Mouse (Mus musculus) ES-E14 (cell line): ENCODE measurements at regions not wholly inside any gene's neighbourhood (a gene's known extent, or its start where the extent isn't known, plus 50 kb on each side); places are given as distances from the start of the nearest gene placed in this dataset.

Source experiments
- DNase-seq: peaks from one replicate; pipeline ENCODE4 v3.0.0-alpha.2; 2013; ENCODE audit warnings: low read depth, low spot score
- H3K27ac ChIP-seq: 2 replicates; pipeline ENCODE4 v1.5.1; 2012; ENCODE audit warnings: low read depth, mild to moderate bottlenecking, low read length, moderate library complexity, mixed read lengths; ENCODE audit not compliant: poor library complexity, insufficient read depth, severe bottlenecking
- H3K36me3 ChIP-seq: 2 replicates; pipeline ENCODE4 v1.6.1; 2012; ENCODE audit warnings: mild to moderate bottlenecking, low read length, moderate library complexity, mixed read lengths; ENCODE audit not compliant: control insufficient read depth, poor library complexity, insufficient read depth, severe bottlenecking
- H3K4me1 ChIP-seq, 2 experiments: fragments of 150-350 bp in 1 of 2; sonication (generic) in 1 of 2; 2 replicates each; pipeline ENCODE4 v1.6.1; 2012; ENCODE audit warnings: low read length in 2 of 2, mild to moderate bottlenecking in 1 of 2, mixed read lengths in 1 of 2; ENCODE audit not compliant: control insufficient read depth in 2 of 2, insufficient read depth in 2 of 2, poor library complexity in 1 of 2
- H3K4me3 ChIP-seq, 2 experiments: fragments of 150-350 bp in 1 of 2; sonication (generic) in 1 of 2; 2 replicates each; pipeline ENCODE4 v1.5.1; 2012; ENCODE audit warnings: low read length in 2 of 2, low read depth in 1 of 2, mild to moderate bottlenecking in 1 of 2, mixed read lengths in 1 of 2; ENCODE audit not compliant: insufficient read depth in 1 of 2, poor library complexity in 1 of 2, severe bottlenecking in 1 of 2
- H3K9ac ChIP-seq: 2 replicates; pipeline ENCODE4 v1.6.1; 2012; ENCODE audit warnings: low read depth, mild to moderate bottlenecking, low read length, mixed read lengths; ENCODE audit not compliant: poor library complexity, insufficient read depth, severe bottlenecking
- H3K9me3 ChIP-seq: fragments of 150-350 bp; sonication (generic); 2 replicates; pipeline ENCODE4 v1.6.1; 2012; ENCODE audit warnings: low read depth, mild to moderate bottlenecking, low read length; ENCODE audit not compliant: control insufficient read depth, insufficient read depth
- CHD2 ChIP-seq: IDR thresholded peaks from 2 replicates; pipeline ENCODE4 v1.6.1; 2014; ENCODE audit warnings: mild to moderate bottlenecking, low read depth, low read length, inconsistent platforms
- HCFC1 ChIP-seq: IDR thresholded peaks from 2 replicates; pipeline ENCODE4 v1.6.1; 2012; ENCODE audit warnings: low read length, inconsistent platforms, borderline replicate concordance; ENCODE audit not compliant: insufficient read depth
- MAFK ChIP-seq: IDR thresholded peaks from 2 replicates; pipeline ENCODE4 v1.6.1; 2014; ENCODE audit warnings: mild to moderate bottlenecking, low read depth, low read length, inconsistent platforms; ENCODE audit not compliant: insufficient read depth
- ZC3H11A ChIP-seq: IDR thresholded peaks from 2 replicates; pipeline ENCODE4 v1.6.1; 2012; ENCODE audit warnings: low read depth, mild to moderate bottlenecking, inconsistent platforms, low read length, borderline replicate concordance
- ZNF384 ChIP-seq: IDR thresholded peaks from 2 replicates; pipeline ENCODE4 v1.6.1; 2012; ENCODE audit warnings: low read depth, low read length, inconsistent platforms
- in situ Hi-C, 2 experiments: fragments of 600-800 bp; cut with MboI; formaldehyde crosslinking; loops; one replicate each; pipeline ENCODE4 v1.15.1; 2025; ENCODE audit warnings: low sequenced_read_pairs in 2 of 2, inconsistent platforms in 1 of 2; ENCODE audit not compliant: unreplicated experiment in 2 of 2

- DNase-seq = peak; percentile 15
- Histone ChIP-seq H3K4me1 (no peaks in the 10 kb centered on the region; a peak in 2 of 4 replicates), H3K9me3 (no peaks in the 10 kb centered on the region), H3K36me3 (no peaks in the 10 kb centered on the region), H3K4me3 (no peak overlapping the region), H3K9ac (no peak overlapping the region), H3K27ac (no peak overlapping the region)
- TF ChIP-seq HCFC1 (no peak), CHD2 (no peak), MAFK (no peak), ZNF384 (no peak), ZC3H11A (no peak)
- in situ Hi-C loops = no loop called here
Measured at GRCm38 (mm10) chr3:34469946-34470345, 180.3 kb upstream of the Sox2 start.

DNA sequence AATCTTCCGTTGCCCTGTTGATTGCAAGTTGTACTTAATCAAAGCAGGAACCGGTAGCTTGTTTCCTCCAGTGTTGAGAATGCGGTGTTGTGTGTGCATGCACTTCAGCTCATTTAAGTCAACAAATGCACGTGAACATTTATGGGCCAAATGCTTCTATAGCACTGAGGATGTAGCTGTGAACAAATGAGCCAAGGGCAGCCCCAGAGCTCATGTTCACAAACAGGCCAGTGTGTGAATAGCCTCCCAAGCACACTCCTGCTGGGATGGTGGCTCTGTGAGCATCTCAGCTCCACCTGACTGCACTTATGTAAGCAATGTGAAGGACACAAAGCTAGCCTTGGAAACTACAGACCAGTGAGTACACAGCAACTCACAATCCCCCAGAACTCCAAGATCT, 183.9 kb upstream of the Sox2 start:
- Histone ChIP-seq H3K9me3 (no peaks in the 10 kb centered on the region), H3K4me1 (no peaks in the 10 kb centered on the region; a peak in 1 of 4 replicates), H3K4me3 (no peak overlapping the region), H3K27ac (no peak overlapping the region), H3K36me3 (no peaks in the 10 kb centered on the region), H3K9ac (no peak overlapping the region)
- no peak for DNase-seq
- in situ Hi-C loops = no loop called here
- TF ChIP-seq HCFC1 (no peak), CHD2 (no peak), ZC3H11A (no peak), MAFK (no peak), ZNF384 (no peak)

DNA sequence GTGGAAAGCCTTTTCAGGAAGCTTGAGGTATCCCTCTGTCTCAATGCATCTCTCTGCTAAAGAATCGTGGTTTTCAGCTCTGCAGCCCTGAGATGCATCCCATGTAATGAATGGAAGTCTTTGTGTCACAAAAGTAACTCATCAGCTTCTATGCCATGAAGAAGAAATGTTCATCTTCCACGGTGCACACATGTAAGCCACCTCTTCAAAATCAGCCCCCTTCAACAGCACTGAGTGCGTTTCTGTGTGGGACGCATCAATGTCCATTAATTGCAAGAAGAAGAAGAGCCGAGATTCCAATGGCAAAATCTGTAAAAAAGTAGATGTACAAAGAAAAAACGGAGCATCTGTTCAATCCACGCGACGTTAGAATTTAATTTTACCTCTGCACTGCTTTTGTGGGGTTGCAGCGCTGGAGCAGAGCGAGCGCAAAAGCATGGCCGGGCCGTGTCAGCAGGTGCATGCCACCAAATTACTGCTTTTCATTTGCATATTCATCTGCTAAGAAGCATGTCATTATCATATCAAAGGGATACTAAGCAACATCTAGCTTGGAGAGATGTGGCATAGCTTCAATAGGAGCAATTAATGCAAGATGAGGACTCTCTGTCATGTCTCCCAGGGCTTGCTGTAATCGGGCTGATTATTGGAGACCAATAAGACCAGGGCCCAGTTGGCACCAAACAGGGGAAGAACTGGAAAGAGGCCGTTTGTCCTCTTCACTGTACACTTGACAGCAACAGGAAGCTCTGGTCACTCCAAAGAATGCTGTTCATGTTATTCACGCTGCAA, 185.0 kb upstream of the Sox2 start:
- TF ChIP-seq HCFC1 (no peak), CHD2 (no peak)
- no peaks in the 10 kb centered on the region for H3K9me3 ChIP-seq
- in situ Hi-C loops = no loop called here
- no peaks in the 10 kb centered on the region for H3K4me1 ChIP-seq
- no peak overlapping the region for H3K4me3 ChIP-seq
- H3K27ac ChIP-seq = no peak overlapping the region
- no peaks in the 10 kb centered on the region for H3K36me3 ChIP-seq
- H3K9ac ChIP-seq = no peak overlapping the region
- DNase-seq = no peak

DNA sequence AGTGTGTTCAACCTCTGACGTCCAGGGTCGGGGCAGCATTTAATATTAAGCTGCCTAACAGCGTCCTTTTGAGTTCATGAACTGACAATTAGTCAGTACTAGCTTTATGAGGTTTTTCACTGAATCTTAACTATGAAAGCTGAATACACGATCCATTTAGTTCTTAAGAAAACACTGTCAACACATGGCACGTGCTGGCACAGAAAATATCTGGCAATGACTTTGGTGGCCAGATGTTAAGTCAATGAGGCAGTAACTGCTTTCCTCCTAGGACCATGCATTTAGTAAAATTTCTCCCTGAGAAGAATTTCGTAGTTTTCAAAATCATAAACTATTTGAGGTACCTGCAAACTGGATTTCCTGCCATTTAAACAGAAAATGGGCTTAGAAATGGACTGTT, 191.4 kb upstream of the Sox2 start:
- H3K27ac ChIP-seq = no peak overlapping the region
- H3K36me3 ChIP-seq = no peaks in the 10 kb centered on the region
- no peak for DNase-seq
- TF ChIP-seq HCFC1 = no peak
- no peak for TF ChIP-seq ZNF384
- TF ChIP-seq ZC3H11A = no peak
- no peak for TF ChIP-seq MAFK
- no peak for TF ChIP-seq CHD2
- H3K9me3 ChIP-seq = no peaks in the 10 kb centered on the region
- in situ Hi-C loops = no loop called here
- no peak overlapping the region for H3K4me3 ChIP-seq
- no peak overlapping the region for H3K9ac ChIP-seq
- H3K4me1 ChIP-seq = no peaks in the 10 kb centered on the region

GRCm38 (mm10) chr3:34457821-34458220, 192.4 kb upstream of the Sox2 start:
- no peak overlapping the region for H3K4me3 ChIP-seq
- in situ Hi-C loops = no loop called here
- no peak for DNase-seq
- H3K36me3 ChIP-seq = no peaks in the 10 kb centered on the region
- TF ChIP-seq ZC3H11A (no peak), MAFK (no peak), HCFC1 (no peak), CHD2 (no peak), ZNF384 (no peak)
- no peak overlapping the region for H3K27ac ChIP-seq
- H3K4me1 ChIP-seq = no peaks in the 10 kb centered on the region
- H3K9ac ChIP-seq = no peak overlapping the region
- H3K9me3 ChIP-seq = no peaks in the 10 kb centered on the region
